ENCODE assay signal across 25 mouse cellular contexts in genomic region chr17:5330644-5331043, GRCm38 (mm10).
DNase-seq lines count a peak whose midpoint lies in the region; TF ChIP-seq lines count a peak whose summit lies in the region.
"Had no signal": no experiment of that assay in that cellular context is flagged by ENCODE, and none has a peak within 500 bp of the region (broad histone marks: within the 10 kb centered on the region; RNA-seq: fewer than 3 reads in every experiment).

No protein-coding gene starts in this region.

- H3K4me1 ChIP-seq in bone marrow, adult 2 months (ENCODE audit: control insufficient read depth, insufficient read depth, low read length), result peaks cover 6% of the 10 kb centered on the region
- H3K4me1 ChIP-seq: kidney, embryonic 15.5 days; limb, embryonic 10.5 days; lung, embryonic 15.5 days had no signal

- no peak for TF ChIP-seq CTCF in bone marrow, adult 2 months (IDR thresholded peaks at IDR 0.05; ENCODE audit: control insufficient read depth, insufficient read depth, low read length)

- DNase-seq in gastrocnemius, postnatal 25 days, result peak; percentile 29
- DNase-seq in gastrocnemius, postnatal 4 days (ENCODE audit: low spot score in 2 of 2), result no peak
- DNase-seq in A20 (ENCODE audit: low read depth, low spot score), result peak; percentile 51
- DNase-seq in right cerebral cortex, postnatal 4 days, result no peak
- DNase-seq in left cerebral cortex, postnatal 4 days, result no peak
- DNase-seq: adrenal gland, adult 2 months; cerebellum, adult 2 months; heart, adult 2 months; heart, postnatal 4 days; kidney, adult 18-20 months; right cerebral cortex, adult 18-20 months; thymus, adult 18-20 months; thymus, postnatal 25 days had no signal

- intact Hi-C loops in left cerebral cortex, postnatal 4 days (cut with DNase I), result no loop called here

- H3ac ChIP-seq in myocyte (ENCODE audit: control insufficient read depth, insufficient read length), result no peak overlapping the region

- no peak for TF ChIP-seq POLR2A in bone marrow, adult 2 months (IDR thresholded peaks at IDR 0.05; ENCODE audit: borderline replicate concordance, control insufficient read depth, low read depth, low read length)
- no peak for TF ChIP-seq POLR2A in myocyte (IDR thresholded peaks at IDR 0.05; ENCODE audit: insufficient read length, low read depth)

- H3K4me3 ChIP-seq in bone marrow, adult 2 months (replicated peaks; ENCODE audit: control insufficient read depth, low read depth, low read length), result no peak overlapping the region
- H3K4me3 ChIP-seq in myocyte, result no peak overlapping the region
- H3K4me3 ChIP-seq: forebrain, embryonic 13.5 days; heart, adult 2 months; heart, embryonic 12.5 days; hindbrain, embryonic 13.5 days; kidney, embryonic 15.5 days; limb, embryonic 10.5 days; limb, embryonic 15.5 days; lung, embryonic 15.5 days; neural tube, embryonic 12.5 days had no signal

- H3K79me2 ChIP-seq in myocyte (ENCODE audit: control insufficient read depth, insufficient read depth), result no peaks in the 10 kb centered on the region

- 66% methylated on average over 7 of the region's 7 CpGs for WGBS in bone marrow, adult 2 months

- H3K36me3 ChIP-seq in myocyte (ENCODE audit: control insufficient read depth, insufficient read depth), result peaks cover 7% of the 10 kb centered on the region

- H3K27ac ChIP-seq in bone marrow, adult 2 months (ENCODE audit: control insufficient read depth, insufficient read depth, low read depth, low read length, poor library complexity), result peak overlapping the region; percentile 17
- H3K27ac ChIP-seq: forebrain, embryonic 13.5 days; heart, adult 2 months; hindbrain, embryonic 13.5 days; kidney, embryonic 15.5 days; limb, embryonic 10.5 days; limb, embryonic 15.5 days; liver, embryonic 14.5 days; lung, embryonic 15.5 days; neural tube, embryonic 12.5 days had no signal

- H3K4me2 ChIP-seq in myocyte (ENCODE audit: low read depth), result no peak overlapping the region
- H3K4me2 ChIP-seq: forebrain, embryonic 13.5 days; heart, embryonic 12.5 days; hindbrain, embryonic 13.5 days; kidney, embryonic 15.5 days; limb, embryonic 15.5 days; lung, embryonic 15.5 days; neural tube, embryonic 12.5 days had no signal

- no peaks in the 10 kb centered on the region for H3K27me3 ChIP-seq in myocyte (ENCODE audit: control insufficient read depth, insufficient read depth, insufficient read length)
- H3K27me3 ChIP-seq: CH12.LX; forebrain, embryonic 13.5 days; heart, embryonic 12.5 days; kidney, embryonic 15.5 days; limb, embryonic 15.5 days; lung, embryonic 15.5 days had no signal

TF ChIP-seq in myocyte, 11 proteins besides CTCF, POLR2A, EP300 and RAD21:
- TF ChIP-seq USF1 (IDR thresholded peaks at IDR 0.05; ENCODE audit: low read depth) (peak; percentile 56), POLR2AphosphoS2 (IDR thresholded peaks at IDR 0.05; ENCODE audit: insufficient read length, low read depth) (no peak), TCF3 (IDR thresholded peaks at IDR 0.05; ENCODE audit: insufficient read length, low read depth) (peak; percentile 68), TCF12 (IDR thresholded peaks at IDR 0.05; ENCODE audit: insufficient read depth, poor library complexity, severe bottlenecking) (peak; percentile 40), MYOG (IDR thresholded peaks at IDR 0.05; ENCODE audit: control insufficient read depth in 1 of 3, insufficient read depth in 1 of 3, insufficient read length in 2 of 3, low read depth in 2 of 3) (peak; percentile 47 to 90 (median 80)), REST (IDR thresholded peaks at IDR 0.05; ENCODE audit: insufficient read depth, insufficient read length) (no peak), SRF (IDR thresholded peaks at IDR 0.05; ENCODE audit: control insufficient read depth, insufficient read length, low read depth) (no peak), MYOD1 (IDR thresholded peaks at IDR 0.05; ENCODE audit: control insufficient read depth in 1 of 3, insufficient read length in 2 of 3, low read depth in 2 of 3) (peak in 2 of 3 experiments; percentile 66 to 98), CEBPB (IDR thresholded peaks at IDR 0.05; ENCODE audit: insufficient read depth, poor library complexity, severe bottlenecking) (no peak), E2F4 (IDR thresholded peaks at IDR 0.05; ENCODE audit: insufficient read depth) (no peak), MAX (IDR thresholded peaks at IDR 0.05; ENCODE audit: low read depth) (no peak)
TF ChIP-seq in myocyte: peak in this region for 5.

Comparison
In these comparisons a context has a peak if more than half of its experiments do, and no peak if none do; other contexts are left out.
1. DNase-seq: peak in gastrocnemius, postnatal 25 days (single experiment) and A20 (single experiment); none in gastrocnemius, postnatal 4 days (0 of 2), right cerebral cortex, postnatal 4 days (single experiment) and left cerebral cortex, postnatal 4 days (single experiment).